Mouse (Mus musculus) E14TG2a.4 (cell line): ENCODE data around the gene Aff3.

Experiments
- CTCF ChIP-seq: conservative IDR thresholded peaks from 2 replicates; pipeline ENCODE4 v1.5.1; 2014; ENCODE audit warnings: low read length
- NANOG ChIP-seq: IDR thresholded peaks from 2 replicates; pipeline ENCODE4 v1.6.1; 2014; ENCODE audit warnings: borderline replicate concordance, low read length, mixed read lengths
- POU5F1 ChIP-seq: IDR thresholded peaks from 2 replicates; pipeline ENCODE4 v1.6.1; 2014; ENCODE audit warnings: low read length, borderline replicate concordance

- no peak for TF ChIP-seq CTCF
- TF ChIP-seq NANOG: no peak
- no peak for TF ChIP-seq POU5F1
Measured at GRCm38 (mm10) chr1:38683158-38683721, 18.5 kb upstream of the Aff3 start.
